Mouse (Mus musculus) left cerebral cortex, postnatal 4 days (tissue): ENCODE measurements around the gene E030025P04Rik. TPM values are rescaled to one million over a fixed set of nuclear protein-coding genes. Genes with fewer than 3 reads are reported as not detected.

Experiments used
- DNase-seq: peaks from one replicate; pipeline ENCODE4 v3.0.0-alpha.2; 2022
- intact Hi-C: fragments of 180-260 bp; cut with DNase I; formaldehyde crosslinking; loops from one replicate; pipeline ENCODE4 v1.15.1; 2025
- total RNA-seq, 2 experiments: library from RNA; stranded (reverse); gene quantifications; 2 replicates each; pipeline ENCODE4 v1.2.3; 2021

The E030025P04Rik gene
- total RNA-seq, 2 experiments from 2014 or later: not detected

GRCm38 (mm10) chr11:109103386-109103785, 40.8 kb downstream of the E030025P04Rik start:
- DNase-seq: no peak
- intact Hi-C loops: no loop called here

- DNase-seq: no peak
- intact Hi-C loops: no loop called here
These were observed 41.5 kb downstream of the E030025P04Rik start for GRCm38 (mm10) chr11:109102646-109103045.

- intact Hi-C loops: no loop called here
- no peak for DNase-seq
These were observed 43.9 kb downstream of the E030025P04Rik start for GRCm38 (mm10) chr11:109100266-109100665.

GRCm38 (mm10) chr11:109091821-109092220, 52.3 kb downstream of the E030025P04Rik start:
- intact Hi-C loops: no loop called here
- no peak for DNase-seq

Other genes starting within 250 kb of the E030025P04Rik start
- gene Axin2, start 224.0 kb downstream of the E030025P04Rik start, total RNA-seq: 10 to 100 TPM; 31.1 to 35.9 TPM
- 10 to 100 TPM; 37.0 to 37.7 TPM for gene Rgs9, start 153.8 kb upstream of the E030025P04Rik start, total RNA-seq
- 10 to 100 TPM; 48.8 to 50.5 TPM for gene Gna13, start 218.5 kb upstream of the E030025P04Rik start, total RNA-seq